Mouse (Mus musculus): ENCODE results near the gene Olfr5. TPM values are rescaled to one million over a fixed set of nuclear protein-coding genes. Genes with fewer than 3 reads are reported as not detected.
"Not testable (repeated sequence)": the region's sequence is repeated elsewhere in the genome, so short reads cannot be mapped to it uniquely, and the experiment has no call there.

The Olfr5 gene
- not detected in 2 replicates for polyA plus RNA-seq (2015; fragmentation: Nextera tagmentation; extraction: Ambion mirVana)

- no peak within 1 kb of the TSS for H3K4me3 ChIP-seq
- 31% methylated on average over 2 of the region's 2 CpGs for WGBS
- no peaks in the 10 kb centered on the region for H3K27me3 ChIP-seq
- H3K9me3 ChIP-seq (replicated peaks) = peaks cover 4% of the 10 kb centered on the region; the same call in 1 of the 2 replicates
- no peaks in the 10 kb centered on the region for H3K4me1 ChIP-seq
- no peak within 1 kb of the TSS for H3K9ac ChIP-seq
- ATAC-seq = no peak
- H3K4me2 ChIP-seq = no peak within 1 kb of the TSS
- no peak within 1 kb of the TSS for H3K27ac ChIP-seq
- no peaks in the 10 kb centered on the region for H3K36me3 ChIP-seq (ENCODE audit: poor library complexity, severe bottlenecking)
These were observed at the start of gene Olfr5 for GRCm38 (mm10) chr7:6486841-6487240. TSS of gene Olfr5 (minus strand) at chr7:6486941.

GRCm38 (mm10) chr7:6526141-6526540, 39.4 kb upstream of the Olfr5 start:
- H3K4me2 ChIP-seq = no peak overlapping the region
- no peak overlapping the region for H3K4me3 ChIP-seq
- H3K36me3 ChIP-seq (ENCODE audit: poor library complexity, severe bottlenecking) = no peaks in the 10 kb centered on the region
- WGBS = 66% methylated on average over 5 of the region's 5 CpGs
- peaks cover 25% of the 10 kb centered on the region for H3K9me3 ChIP-seq (replicated peaks)
- no peaks in the 10 kb centered on the region for H3K27me3 ChIP-seq
- H3K27ac ChIP-seq = no peak overlapping the region
- H3K9ac ChIP-seq = no peak overlapping the region
- ATAC-seq = no peak
- H3K4me1 ChIP-seq = no peaks in the 10 kb centered on the region

- Histone ChIP-seq H3K36me3 (ENCODE audit: poor library complexity, severe bottlenecking) (no peaks in the 10 kb centered on the region), H3K9me3 (replicated peaks) (peaks cover 29% of the 10 kb centered on the region), H3K27ac (no peak overlapping the region), H3K4me2 (no peak overlapping the region), H3K27me3 (no peaks in the 10 kb centered on the region), H3K4me3 (no peak overlapping the region), H3K9ac (no peak overlapping the region), H3K4me1 (no peaks in the 10 kb centered on the region)
- 64% methylated on average over 3 of the region's 3 CpGs for WGBS
- no peak for ATAC-seq
These were observed 38.3 kb upstream of the Olfr5 start for GRCm38 (mm10) chr7:6525001-6525400.

- H3K4me3 ChIP-seq = no peak within 1 kb of the TSS
- H3K27me3 ChIP-seq = no peaks in the 10 kb centered on the region
- peaks cover 31% of the 10 kb centered on the region for H3K9me3 ChIP-seq (replicated peaks)
- H3K4me1 ChIP-seq = no peaks in the 10 kb centered on the region
- no peak within 1 kb of the TSS for H3K9ac ChIP-seq
- no peak within 1 kb of the TSS for H3K27ac ChIP-seq
- ATAC-seq = no peak
- no peak within 1 kb of the TSS for H3K4me2 ChIP-seq
- H3K36me3 ChIP-seq (ENCODE audit: poor library complexity, severe bottlenecking) = no peaks in the 10 kb centered on the region
- 88% methylated on average over 5 of the region's 5 CpGs for WGBS
These were observed 36.1 kb upstream of the Olfr5 start, which contains the start of gene Olfr1349 for GRCm38 (mm10) chr7:6522850-6523249. TSS of gene Olfr1349 (minus strand) at chr7:6522950.

- Histone ChIP-seq H3K4me3 (no peak overlapping the region), H3K9ac (no peak overlapping the region), H3K27me3 (no peaks in the 10 kb centered on the region), H3K36me3 (ENCODE audit: poor library complexity, severe bottlenecking) (no peaks in the 10 kb centered on the region), H3K4me1 (no peaks in the 10 kb centered on the region), H3K9me3 (replicated peaks) (peaks cover 31% of the 10 kb centered on the region), H3K4me2 (no peak overlapping the region), H3K27ac (no peak overlapping the region)
- no peak for ATAC-seq
- WGBS = 35% methylated on average over 1 of the region's 1 CpGs
These were observed 34.9 kb upstream of the Olfr5 start for GRCm38 (mm10) chr7:6521666-6522065.

GRCm38 (mm10) chr7:6508648-6509047, 21.9 kb upstream of the Olfr5 start, which contains the start of gene Olfr1348:
TSS of gene Olfr1348 (minus strand) at chr7:6508748.
- WGBS = 87% methylated on average over 1 of the region's 1 CpGs
- H3K9me3 ChIP-seq (replicated peaks) = peaks cover 6% of the 10 kb centered on the region

GRCm38 (mm10) chr7:6499655-6500054, 12.9 kb upstream of the Olfr5 start, which contains the start of gene Olfr1347:
TSS of gene Olfr1347 (minus strand) at chr7:6499755.
- H3K27me3 ChIP-seq = no peaks in the 10 kb centered on the region
- H3K9ac ChIP-seq = no peak within 1 kb of the TSS
- H3K36me3 ChIP-seq (ENCODE audit: poor library complexity, severe bottlenecking) = no peaks in the 10 kb centered on the region
- peaks cover 2% of the 10 kb centered on the region; the same call in 1 of the 2 replicates for H3K9me3 ChIP-seq (replicated peaks)
- whole genome bisulfite sequencing = 43% methylated on average over 1 of the region's 1 CpGs
- H3K4me2 ChIP-seq = no peak within 1 kb of the TSS
- H3K4me3 ChIP-seq = no peak within 1 kb of the TSS
- no peaks in the 10 kb centered on the region for H3K4me1 ChIP-seq
- no peak within 1 kb of the TSS for H3K27ac ChIP-seq
- no peak for ATAC-seq

More at GRCm38 (mm10) chr7:6508648-6509047, 21.9 kb upstream of the Olfr5 start, which contains the start of gene Olfr1348:
- no peaks in the 10 kb centered on the region for H3K27me3 ChIP-seq
- no peak for ATAC-seq
- no peak within 1 kb of the TSS for H3K9ac ChIP-seq
- no peak within 1 kb of the TSS for H3K27ac ChIP-seq
- no peaks in the 10 kb centered on the region for H3K36me3 ChIP-seq (ENCODE audit: poor library complexity, severe bottlenecking)
- H3K4me2 ChIP-seq = no peak within 1 kb of the TSS
- H3K4me1 ChIP-seq = no peaks in the 10 kb centered on the region
- H3K4me3 ChIP-seq = no peak within 1 kb of the TSS

GRCm38 (mm10) chr7:6477633-6478032, 9.1 kb downstream of the Olfr5 start:
- 83% methylated on average over 2 of the region's 2 CpGs for WGBS
- not testable (repeated sequence) for H3K27me3 ChIP-seq; H3K9ac ChIP-seq; H3K4me2 ChIP-seq; H3K27ac ChIP-seq; H3K4me1 ChIP-seq; ATAC-seq; H3K4me3 ChIP-seq; H3K36me3 ChIP-seq (ENCODE audit: poor library complexity, severe bottlenecking)
- H3K9me3 ChIP-seq (replicated peaks) = peaks cover 15% of the 10 kb centered on the region

GRCm38 (mm10) chr7:6466951-6467350, 19.8 kb downstream of the Olfr5 start, which contains the start of gene Olfr1346:
TSS of gene Olfr1346 (plus strand) at chr7:6467101.
- ATAC-seq = no peak
- Histone ChIP-seq H3K4me2 (no peak within 1 kb of the TSS), H3K27me3 (no peaks in the 10 kb centered on the region), H3K4me3 (no peak within 1 kb of the TSS), H3K27ac (no peak within 1 kb of the TSS), H3K9me3 (replicated peaks) (no peaks in the 10 kb centered on the region; the same call in 1 of the 2 replicates), H3K36me3 (ENCODE audit: poor library complexity, severe bottlenecking) (no peaks in the 10 kb centered on the region), H3K4me1 (no peaks in the 10 kb centered on the region), H3K9ac (no peak within 1 kb of the TSS)

- WGBS = 32% methylated on average over 3 of the region's 3 CpGs
- no peak for ATAC-seq
These were observed 30.3 kb downstream of the Olfr5 start for GRCm38 (mm10) chr7:6456399-6456798.

GRCm38 (mm10) chr7:6455868-6456267, 30.9 kb downstream of the Olfr5 start, which contains the start of gene Olfr1336:
TSS of gene Olfr1336 (plus strand) at chr7:6456168.
- Histone ChIP-seq H3K36me3 (ENCODE audit: poor library complexity, severe bottlenecking) (no peaks in the 10 kb centered on the region), H3K4me2 (no peak within 1 kb of the TSS), H3K27ac (no peak within 1 kb of the TSS), H3K9me3 (replicated peaks) (peaks cover 9% of the 10 kb centered on the region; the same call in 1 of the 2 replicates), H3K9ac (no peak within 1 kb of the TSS), H3K4me1 (no peaks in the 10 kb centered on the region), H3K27me3 (no peaks in the 10 kb centered on the region), H3K4me3 (no peak within 1 kb of the TSS)
- ATAC-seq = no peak

More at GRCm38 (mm10) chr7:6456399-6456798, 30.3 kb downstream of the Olfr5 start:
- Histone ChIP-seq H3K9me3 (replicated peaks) (peaks cover 13% of the 10 kb centered on the region; the same call in 1 of the 2 replicates), H3K27me3 (no peaks in the 10 kb centered on the region), H3K4me3 (no peak overlapping the region), H3K4me2 (no peak overlapping the region), H3K36me3 (ENCODE audit: poor library complexity, severe bottlenecking) (no peaks in the 10 kb centered on the region), H3K9ac (no peak overlapping the region), H3K4me1 (no peaks in the 10 kb centered on the region), H3K27ac (no peak overlapping the region)

GRCm38 (mm10) chr7:6447771-6448170, 39.0 kb downstream of the Olfr5 start:
- no peak overlapping the region for H3K27ac ChIP-seq
- H3K27me3 ChIP-seq = no peaks in the 10 kb centered on the region
- WGBS = 89% methylated on average over 5 of the region's 5 CpGs
- 0 out of 2 replicates have a peak, but pooled peaks cover 4% of the 10 kb centered on the region for H3K9me3 ChIP-seq (replicated peaks)
- no peak overlapping the region for H3K4me3 ChIP-seq
- H3K4me2 ChIP-seq = no peak overlapping the region
- no peaks in the 10 kb centered on the region for H3K4me1 ChIP-seq
- no peaks in the 10 kb centered on the region for H3K36me3 ChIP-seq (ENCODE audit: poor library complexity, severe bottlenecking)
- no peak overlapping the region for H3K9ac ChIP-seq
- no peak for ATAC-seq

- H3K36me3 ChIP-seq (ENCODE audit: poor library complexity, severe bottlenecking) = no peaks in the 10 kb centered on the region
- 67% methylated on average over 2 of the region's 2 CpGs for WGBS
These were observed 45.6 kb downstream of the Olfr5 start for GRCm38 (mm10) chr7:6441173-6441572.

More at GRCm38 (mm10) chr7:6441173-6441572, 45.6 kb downstream of the Olfr5 start:
- ATAC-seq = no peak
- no peak overlapping the region for H3K4me2 ChIP-seq
- no peak overlapping the region for H3K9ac ChIP-seq
- no peaks in the 10 kb centered on the region for H3K27me3 ChIP-seq
- H3K27ac ChIP-seq = no peak overlapping the region
- 0 out of 2 replicates have a peak, but pooled peaks cover 3% of the 10 kb centered on the region for H3K9me3 ChIP-seq (replicated peaks)
- H3K4me1 ChIP-seq = no peaks in the 10 kb centered on the region
- H3K4me3 ChIP-seq = no peak overlapping the region

All from forebrain, embryonic 13.5 days (tissue).